Mouse (Mus musculus): ENCODE measurements around the gene Ctla2b.
"Not testable (repeated sequence)": the region's sequence is repeated elsewhere in the genome, so short reads cannot be mapped to it uniquely, and the experiment has no call there.

The Ctla2b gene

DNA sequence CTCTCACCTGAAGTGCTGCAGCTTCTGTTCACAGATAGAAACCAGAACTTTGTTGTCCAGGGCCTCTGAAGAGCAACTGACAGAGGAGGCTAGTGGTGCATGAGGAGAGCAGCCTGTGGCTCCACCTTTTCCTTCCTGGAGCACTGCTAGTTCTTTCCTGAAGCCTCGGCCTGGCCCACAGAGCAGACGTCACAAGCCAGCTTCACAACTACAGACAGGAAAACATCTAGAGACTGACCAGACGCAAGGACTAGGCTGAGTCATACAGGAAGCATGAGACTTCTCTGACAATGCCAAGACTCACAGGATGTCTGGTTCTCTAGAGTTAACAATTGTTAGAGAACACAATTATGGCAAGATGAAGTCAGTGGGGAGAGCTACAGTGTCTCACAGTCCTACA lies at the start of gene Ctla2b:
Gene Ctla2b, minus strand, starts transcription at position 120 of the 400 bp plus-strand sequence.
- peak; percentile 80 for DNase-seq

DNA sequence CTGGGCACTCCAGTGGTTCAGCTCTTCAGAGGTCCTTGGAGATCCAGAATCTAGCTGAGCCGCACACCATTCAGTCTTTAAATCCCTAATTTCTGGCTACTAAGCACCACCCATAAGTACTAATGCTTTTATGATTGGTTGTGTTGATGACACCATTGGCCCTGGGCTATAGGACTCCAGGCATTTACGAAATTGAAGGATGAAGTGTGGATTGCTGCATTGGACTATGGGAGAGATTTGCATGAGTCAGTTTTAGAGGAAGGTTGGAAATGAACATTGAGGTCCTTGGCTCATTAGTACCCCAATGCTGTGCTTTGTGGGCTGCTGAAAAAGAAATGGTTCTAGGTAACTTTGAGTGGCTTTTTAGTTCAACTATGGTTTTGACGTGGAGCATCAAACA lies 44.6 kb upstream of the Ctla2b start, which contains the start of gene Tpbpa:
Gene Tpbpa, minus strand, starts transcription at position 101 of the 400 bp plus-strand sequence.
- not testable (repeated sequence) for DNase-seq

DNA sequence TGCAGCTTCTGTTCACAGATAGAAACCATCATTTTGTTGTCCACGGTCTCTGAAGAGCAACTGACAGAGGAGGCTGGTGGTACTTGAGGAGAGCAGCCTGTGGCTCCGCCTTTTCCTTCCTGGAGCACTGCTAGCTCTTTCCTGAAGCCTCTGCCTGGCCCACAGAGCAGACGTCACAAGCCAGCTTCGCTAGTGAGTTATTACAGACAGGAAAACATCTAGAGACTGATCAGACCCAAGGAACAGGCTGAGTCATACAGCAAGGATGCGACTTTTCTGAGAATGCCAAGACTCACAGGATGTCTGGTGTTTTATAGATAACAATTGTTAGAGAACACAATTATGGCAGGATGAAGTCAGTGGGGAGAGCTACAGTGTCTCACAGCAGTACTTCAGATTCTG lies 39.3 kb upstream of the Ctla2b start, which contains the start of the genes Gm49391 and Ctla2a:
Gene Gm49391, minus strand, starts transcription at position 72 of the 402 bp plus-strand sequence.
Gene Ctla2a, minus strand, starts transcription at position 126 of the 402 bp plus-strand sequence.
- peak; percentile 78 for DNase-seq

DNA sequence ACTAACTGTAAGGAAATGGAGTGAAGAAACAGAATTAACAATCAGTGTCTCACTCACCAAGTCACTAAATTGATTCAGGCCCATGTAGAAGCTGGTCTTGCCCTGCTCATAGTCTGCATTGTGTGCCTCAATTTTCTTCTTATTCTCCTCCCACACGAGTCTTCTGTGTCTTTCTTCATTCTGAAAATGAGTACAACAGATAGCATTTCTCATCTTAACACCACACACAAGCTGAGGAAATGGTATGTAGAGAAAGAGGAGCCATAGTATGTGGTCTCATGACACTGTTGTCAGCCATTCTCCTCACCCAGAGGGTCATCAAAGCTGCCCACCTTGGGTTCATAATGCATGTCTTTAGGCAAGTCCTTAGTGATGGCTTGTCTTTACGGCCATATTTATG lies 38.2 kb upstream of the Ctla2b start, which contains the start of gene Gm49393:
Gene Gm49393, minus strand, starts transcription at position 101 of the 400 bp plus-strand sequence.
- not testable (repeated sequence) for DNase-seq

DNA sequence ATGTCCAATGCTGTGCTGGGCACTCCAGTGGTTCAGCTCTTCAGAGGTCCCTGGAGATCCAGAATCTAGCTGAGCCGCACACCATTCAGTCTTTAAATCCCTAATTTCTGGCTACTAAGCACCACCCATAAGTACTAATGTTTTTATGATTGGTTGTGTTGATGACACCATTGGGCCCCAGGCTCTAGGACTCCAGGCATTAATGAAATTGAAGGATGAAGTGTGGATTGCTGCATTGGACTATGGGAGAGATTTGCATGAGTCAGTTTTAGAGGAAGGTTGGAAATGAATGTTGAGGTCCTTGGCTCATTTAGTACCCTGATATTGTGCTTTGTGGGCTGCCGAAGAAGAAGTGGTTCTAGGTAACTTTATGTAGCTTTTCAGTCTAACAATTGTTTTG lies 7.5 kb upstream of the Ctla2b start, which contains the start of gene Tpbpb:
Gene Tpbpb, minus strand, starts transcription at position 101 of the 400 bp plus-strand sequence.
- not testable (repeated sequence) for DNase-seq

DNA sequence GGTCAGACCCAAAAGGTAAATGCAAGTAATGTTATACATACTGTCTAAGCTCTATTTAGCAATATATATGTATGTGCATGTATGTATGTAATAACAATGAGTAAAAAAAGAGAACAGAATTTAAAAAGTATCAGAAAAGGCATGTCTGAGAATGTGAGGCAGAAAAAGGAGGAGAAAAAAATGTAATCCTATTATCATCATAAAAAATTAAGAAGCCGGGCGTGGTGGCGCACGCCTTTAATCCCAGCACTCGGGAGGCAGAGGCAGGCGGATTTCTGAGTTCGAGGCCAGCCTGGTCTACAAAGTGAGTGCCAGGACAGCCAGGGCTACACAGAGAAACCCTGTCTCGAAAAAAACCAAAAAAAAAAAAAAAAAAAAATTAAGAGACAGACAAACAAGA lies 453 bp downstream of the Ctla2b start, which contains the start of gene Gm49392:
Gene Gm49392, minus strand, starts transcription at position 101 of the 400 bp plus-strand sequence.
- DNase-seq = not testable (repeated sequence)

DNA sequence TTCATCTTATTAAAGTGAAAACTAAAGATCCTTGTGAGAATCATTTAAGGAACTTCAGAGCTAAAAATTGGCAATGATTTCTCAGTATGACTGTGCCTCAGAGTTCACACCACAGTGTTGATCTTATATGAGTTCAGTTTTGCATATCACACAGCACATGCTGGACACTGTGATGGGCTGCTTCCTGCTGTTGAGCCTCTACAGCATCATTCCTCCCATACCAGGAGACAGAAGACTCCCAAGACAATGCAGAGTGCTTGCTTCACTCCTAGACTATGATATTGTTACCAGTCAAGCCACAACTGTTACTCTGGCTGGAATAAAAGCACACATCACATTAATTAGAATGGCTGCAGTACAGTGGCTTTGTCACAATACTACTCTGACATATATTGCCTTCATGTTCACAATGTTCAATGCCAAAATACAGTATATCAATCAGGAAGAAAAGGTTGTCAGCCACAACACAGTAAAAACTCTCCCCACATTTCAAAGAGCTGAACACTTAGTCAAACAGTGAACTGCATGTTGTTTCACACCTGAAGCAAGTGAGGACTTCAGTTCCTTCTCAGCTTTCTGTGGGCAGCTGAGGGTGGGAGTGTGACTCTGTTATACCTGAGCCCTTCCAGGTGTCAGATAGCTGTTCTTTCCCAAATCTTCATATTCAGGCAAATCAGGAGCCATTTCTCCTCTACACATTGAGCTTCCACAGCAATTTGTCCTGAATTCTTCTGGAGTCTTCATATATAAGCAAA lies 1.7 kb downstream of the Ctla2b start:
- no peak for DNase-seq

DNA sequence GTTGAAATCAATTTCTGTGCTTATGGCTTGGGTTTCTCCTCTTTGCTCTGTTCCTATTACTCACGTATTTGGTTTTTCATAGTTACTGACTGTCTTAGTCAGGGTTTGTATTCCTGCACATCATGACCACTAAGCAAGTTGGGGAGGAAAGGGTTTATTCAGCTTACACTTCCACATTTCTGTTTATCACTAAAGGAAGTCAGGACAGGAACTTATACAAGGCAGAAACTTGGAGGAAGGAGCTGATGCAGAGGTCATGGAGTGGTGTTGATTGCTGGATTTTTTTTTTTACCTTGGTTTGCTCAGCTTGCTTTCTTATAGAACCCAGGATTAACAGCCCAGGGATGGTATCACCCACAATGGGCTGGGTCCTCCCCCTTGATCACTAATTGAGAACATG lies 4.9 kb downstream of the Ctla2b start:
- no peak for DNase-seq

DNA sequence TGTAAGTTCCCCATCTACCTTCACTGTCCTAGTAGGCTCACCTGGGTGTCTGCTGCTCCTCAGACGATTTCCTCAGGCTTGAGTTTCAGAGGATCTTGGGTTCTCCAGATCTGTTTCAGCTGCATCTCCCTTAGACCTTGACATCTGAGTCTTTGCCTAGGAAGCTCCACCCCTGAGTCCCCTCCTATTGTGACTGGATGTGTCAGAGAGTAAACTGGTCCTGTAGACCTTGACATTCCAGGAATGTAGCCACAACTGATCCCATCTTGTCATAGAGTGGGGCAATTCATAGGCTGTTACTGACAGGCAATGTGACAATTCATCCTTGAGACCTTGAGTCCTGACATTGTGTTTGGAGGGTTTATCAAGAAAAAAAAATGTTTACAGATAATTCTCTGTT lies 33.0 kb downstream of the Ctla2b start, which contains the start of gene 4930486L24Rik:
Gene 4930486L24Rik, minus strand, starts transcription at position 195 of the 400 bp plus-strand sequence.
- DNase-seq = no peak

DNA sequence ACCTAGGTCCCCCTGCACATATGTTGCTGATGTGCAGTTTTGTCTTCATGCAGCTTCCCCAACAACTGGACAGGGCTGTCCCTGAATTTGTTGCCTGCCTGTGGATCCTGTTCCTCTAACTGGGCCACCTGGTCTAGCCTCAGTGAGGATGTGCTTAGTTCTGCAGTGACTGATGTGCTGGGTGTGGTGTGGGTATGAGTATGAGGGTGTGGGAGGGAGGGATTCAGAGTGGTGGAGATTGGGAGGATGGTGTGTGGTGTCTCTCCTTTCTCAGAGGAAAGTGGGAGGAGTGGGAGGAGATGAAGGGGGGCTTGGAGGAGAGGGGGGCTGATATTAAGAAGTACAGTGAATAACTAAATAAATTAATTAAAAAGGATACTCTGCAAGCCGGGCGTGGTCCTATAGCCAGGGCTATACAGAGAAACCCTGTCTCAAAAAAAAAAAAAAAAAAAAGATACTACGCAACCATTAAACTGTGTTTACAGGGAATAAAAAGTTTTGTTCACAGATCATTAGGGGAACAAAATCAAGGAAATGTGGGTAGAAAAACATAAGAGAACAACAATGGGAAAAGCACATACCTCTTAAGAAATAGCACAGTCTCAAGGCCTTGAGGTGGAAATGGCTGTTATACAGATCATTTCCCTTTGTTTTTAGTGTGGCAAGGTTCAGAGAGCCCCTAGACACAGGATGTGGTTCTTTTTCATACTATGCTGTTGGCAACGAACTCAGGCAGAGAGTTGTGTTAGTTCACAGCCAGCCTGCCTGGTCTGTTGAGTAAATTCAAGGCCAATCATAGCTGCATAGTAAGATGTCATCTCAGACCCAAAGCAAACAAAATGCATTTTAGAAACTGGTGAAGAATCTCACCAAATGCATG lies 48.8 kb downstream of the Ctla2b start:
- DNase-seq = no peak

All from kidney, adult 11 months (tissue).